Mouse (Mus musculus) liver, embryonic 16.5 days (tissue): ENCODE data around the gene 4931414P19Rik. TPM values are rescaled to one million over a fixed set of nuclear protein-coding genes. Genes with fewer than 3 reads are reported as not detected.
A peak's percentile ranks its signal among the peaks of the same experiment; 100 is the strongest.

ENCODE experiments used
- ATAC-seq: fragments of 200-750 bp; cut with Nextera tagmentation; 2 replicates; pipeline ENCODE4 v1.8.0; 2017; ENCODE audit warnings: low read depth, mild to moderate bottlenecking, moderate number of reproducible peaks, moderate library complexity
- H3K27ac ChIP-seq: fragments of 300-500 bp; sonication (generic); 2 replicates; pipeline ENCODE4 v1.5.1; 2014; ENCODE audit warnings: mild to moderate bottlenecking, low read length
- H3K27me3 ChIP-seq: fragments of 300-500 bp; sonication (generic); 2 replicates; pipeline ENCODE4 v1.6.1; 2014; ENCODE audit warnings: low read depth, low read length, mixed read lengths; ENCODE audit not compliant: control insufficient read depth, insufficient read depth
- H3K36me3 ChIP-seq: fragments of 300-500 bp; sonication (generic); 2 replicates; pipeline ENCODE4 v1.6.1; 2014; ENCODE audit warnings: mild to moderate bottlenecking; ENCODE audit not compliant: control insufficient read depth, insufficient read depth
- H3K4me1 ChIP-seq: fragments of 300-500 bp; sonication (generic); 2 replicates; pipeline ENCODE4 v1.6.1; 2014; ENCODE audit warnings: low read depth, low read length, mixed read lengths; ENCODE audit not compliant: control insufficient read depth
- H3K4me2 ChIP-seq: fragments of 300-500 bp; sonication (generic); 2 replicates; pipeline ENCODE4 v1.6.1; 2014; ENCODE audit warnings: low read depth, low read length, mixed read lengths
- H3K4me3 ChIP-seq: fragments of 300-500 bp; sonication (generic); 2 replicates; pipeline ENCODE4 v1.5.1; 2014; ENCODE audit warnings: low read depth, mild to moderate bottlenecking, low read length
- H3K9ac ChIP-seq: fragments of 300-500 bp; sonication (generic); 2 replicates; pipeline ENCODE4 v1.6.1; 2014; ENCODE audit warnings: low read depth, low read length
- H3K9me3 ChIP-seq: fragments of 300-500 bp; sonication (generic); replicated peaks from 2 replicates; pipeline ENCODE4 v1.6.1; 2016; ENCODE audit warnings: low read length; ENCODE audit not compliant: control insufficient read depth
- WGBS: fragments of 180-500 bp; shearing (Covaris S2); extraction: QIAGEN DNeasy Blood & Tissue Kit; methylation state at CpG from one replicate; pipeline ENCODE4 v1.1.7; 2014; ENCODE audit not compliant: insufficient replicate concordance; 5-methylcytosine and 5-hydroxymethylcytosine counted together
- polyA plus RNA-seq: library from polyadenylated mRNA; unstranded; fragments of >200 nt; fragmentation: Nextera tagmentation; extraction: Ambion mirVana; gene quantifications from 2 replicates; pipeline ENCODE4 v1.2.1, GENCODE M21; 2015

The 4931414P19Rik gene
- polyA plus RNA-seq, 1 experiment from 2014 or later = 2.3 TPM

GRCm38 (mm10) chr14:54583681-54584338, 22.0 kb downstream of the 4931414P19Rik start:
- no peaks in the 10 kb centered on the region for H3K9me3 ChIP-seq
- no peaks in the 10 kb centered on the region; the same call in 1 of the 2 replicates for H3K27me3 ChIP-seq
- no peak for ATAC-seq
- H3K4me3 ChIP-seq = no peak overlapping the region
- 43% methylated on average over 7 of the region's 7 CpGs for WGBS
- peaks cover 5% of the 10 kb centered on the region for H3K4me1 ChIP-seq
- no peak overlapping the region for H3K9ac ChIP-seq
- H3K36me3 ChIP-seq = no peaks in the 10 kb centered on the region
- H3K27ac ChIP-seq = no peak overlapping the region
- no peak overlapping the region for H3K4me2 ChIP-seq

GRCm38 (mm10) chr14:54582536-54582935, 23.3 kb downstream of the 4931414P19Rik start:
- H3K36me3 ChIP-seq = no peaks in the 10 kb centered on the region
- H3K9ac ChIP-seq = no peak overlapping the region
- H3K9me3 ChIP-seq = no peaks in the 10 kb centered on the region
- H3K27ac ChIP-seq = no peak overlapping the region
- no peak overlapping the region for H3K4me3 ChIP-seq
- H3K4me1 ChIP-seq = peaks cover 5% of the 10 kb centered on the region
- peak; percentile 82 for ATAC-seq
- 68% methylated on average over 9 of the region's 9 CpGs for WGBS
- peaks cover 10% of the 10 kb centered on the region for H3K27me3 ChIP-seq
- H3K4me2 ChIP-seq = no peak overlapping the region

- H3K4me2 ChIP-seq = no peak overlapping the region
- H3K4me1 ChIP-seq = peaks cover 5% of the 10 kb centered on the region
- H3K27me3 ChIP-seq = peaks cover 39% of the 10 kb centered on the region
- no peak for ATAC-seq
- no peaks in the 10 kb centered on the region for H3K9me3 ChIP-seq
- WGBS = 33% methylated on average over 7 of the region's 7 CpGs
- H3K36me3 ChIP-seq = no peaks in the 10 kb centered on the region
- no peak overlapping the region for H3K4me3 ChIP-seq
- H3K9ac ChIP-seq = no peak overlapping the region
- no peak overlapping the region for H3K27ac ChIP-seq
These were observed 26.2 kb downstream of the 4931414P19Rik start for GRCm38 (mm10) chr14:54579638-54580037.

- peaks cover 54% of the 10 kb centered on the region for H3K27me3 ChIP-seq
- H3K4me2 ChIP-seq = peak overlapping the region; percentile 62
- H3K4me3 ChIP-seq = peak overlapping the region; percentile 67
- peak overlapping the region; percentile 61 for H3K9ac ChIP-seq
- no peaks in the 10 kb centered on the region for H3K36me3 ChIP-seq
- no peaks in the 10 kb centered on the region for H3K9me3 ChIP-seq
- peaks cover 17% of the 10 kb centered on the region for H3K4me1 ChIP-seq
- WGBS = 2% methylated on average over 10 of the region's 10 CpGs
- no peak for ATAC-seq
- H3K27ac ChIP-seq = peak overlapping the region; percentile 61
These were observed 27.7 kb downstream of the 4931414P19Rik start for GRCm38 (mm10) chr14:54578063-54578462.

GRCm38 (mm10) chr14:54577089-54577982, 28.5 kb downstream of the 4931414P19Rik start, which contains the start of gene Ajuba:
Gene Ajuba, minus strand, starts transcription at chr14:54577558.
- peak within 1 kb of the TSS; percentile 61 for H3K9ac ChIP-seq
- no peaks in the 10 kb centered on the region for H3K9me3 ChIP-seq
- H3K27me3 ChIP-seq = peaks cover 54% of the 10 kb centered on the region
- peak within 1 kb of the TSS; percentile 62 for H3K4me2 ChIP-seq
- ATAC-seq = peak; percentile 58
- H3K36me3 ChIP-seq = no peaks in the 10 kb centered on the region
- peaks cover 23% of the 10 kb centered on the region for H3K4me1 ChIP-seq
- WGBS = under 1% methylated on average over 66 of the region's 66 CpGs
- peak within 1 kb of the TSS; percentile 67 for H3K4me3 ChIP-seq
- H3K27ac ChIP-seq = peak within 1 kb of the TSS; percentile 61

- no peak overlapping the region; the same call in 1 of the 2 replicates for H3K27ac ChIP-seq
- no peaks in the 10 kb centered on the region for H3K36me3 ChIP-seq
- ATAC-seq = no peak
- H3K4me2 ChIP-seq = peak overlapping the region; percentile 62
- H3K9me3 ChIP-seq = no peaks in the 10 kb centered on the region
- peaks cover 23% of the 10 kb centered on the region for H3K4me1 ChIP-seq
- H3K9ac ChIP-seq = peak overlapping the region; percentile 61
- H3K4me3 ChIP-seq = peak overlapping the region; percentile 67
- 2% methylated on average over 82 of the region's 84 CpGs for WGBS
- H3K27me3 ChIP-seq = peaks cover 54% of the 10 kb centered on the region
These were observed 29.3 kb downstream of the 4931414P19Rik start for GRCm38 (mm10) chr14:54576241-54577088.

- peaks cover 23% of the 10 kb centered on the region for H3K4me1 ChIP-seq
- peaks cover 54% of the 10 kb centered on the region for H3K27me3 ChIP-seq
- H3K4me2 ChIP-seq = peak overlapping the region; percentile 62
- WGBS = 1% methylated on average over 31 of the region's 39 CpGs
- H3K36me3 ChIP-seq = no peaks in the 10 kb centered on the region
- peak overlapping the region; percentile 67 for H3K4me3 ChIP-seq
- H3K9me3 ChIP-seq = no peaks in the 10 kb centered on the region
- ATAC-seq = peak; percentile 51
- no peak overlapping the region for H3K27ac ChIP-seq
- H3K9ac ChIP-seq = no peak overlapping the region; the same call in 1 of the 2 replicates
These were observed 30.2 kb downstream of the 4931414P19Rik start for GRCm38 (mm10) chr14:54575631-54576030.

GRCm38 (mm10) chr14:54575031-54575430, 30.8 kb downstream of the 4931414P19Rik start:
- peak overlapping the region; percentile 62 for H3K4me2 ChIP-seq
- H3K9me3 ChIP-seq = no peaks in the 10 kb centered on the region
- peak overlapping the region; percentile 67 for H3K4me3 ChIP-seq
- no peak for ATAC-seq
- H3K4me1 ChIP-seq = peaks cover 23% of the 10 kb centered on the region
- H3K36me3 ChIP-seq = no peaks in the 10 kb centered on the region
- no peak overlapping the region for H3K27ac ChIP-seq
- H3K9ac ChIP-seq = peak overlapping the region; percentile 41
- peaks cover 54% of the 10 kb centered on the region for H3K27me3 ChIP-seq
- 14% methylated on average over 8 of the region's 8 CpGs for WGBS
